Mouse (Mus musculus): ENCODE data around the gene Pbx2. TPM values are rescaled to one million over a fixed set of nuclear protein-coding genes. Genes with fewer than 3 reads are reported as not detected.
A peak's percentile ranks its signal among the peaks of the same experiment; 100 is the strongest.

The Pbx2 gene
- total and polyA plus RNA-seq, 2 experiments from 2014 or later: 7.5 to 63.1 TPM

GRCm38 (mm10) chr17:34645831-34646511 lies 54.9 kb downstream of the Pbx2 start:
- DNase-seq (ENCODE audit: low spot score) (peak; percentile 44), ATAC-seq (no peak)
- no peaks in the 10 kb centered on the region for H3K27me3 ChIP-seq (ENCODE audit: insufficient read depth, low read length)
- H3K9ac ChIP-seq (replicated peaks; ENCODE audit: low read length): no peak overlapping the region
- TF ChIP-seq CTCF (IDR thresholded peaks at IDR 0.05; ENCODE audit: low read depth): no peak
- H3K4me1 ChIP-seq (ENCODE audit: insufficient read depth, low read length): peaks cover 18% of the 10 kb centered on the region
- peak overlapping the region; percentile 89 for H3K4me2 ChIP-seq (ENCODE audit: low read depth, low read length)
- H3K4me3 ChIP-seq (ENCODE audit: low read length): no peak overlapping the region
- WGBS: 73% methylated on average over 30 of the region's 30 CpGs
- H3K36me3 ChIP-seq (ENCODE audit: insufficient read depth, low read length): peaks cover 15% of the 10 kb centered on the region
- H3K9me3 ChIP-seq (ENCODE audit: low read length): no peaks in the 10 kb centered on the region
- no peak overlapping the region for H3K27ac ChIP-seq

Other genes with a start within 250 kb of the Pbx2 start
- not detected in 2 replicates for gene Btnl2, start 236.4 kb upstream of the Pbx2 start, total RNA-seq (2014; rRNA removed)
- 0.08 TPM in 1 of 2 replicates, not detected in the other for gene Btnl2, start 236.4 kb upstream of the Pbx2 start, polyA plus RNA-seq (2015; fragmentation: Nextera tagmentation; extraction: Ambion mirVana)
- not detected in 2 replicates for gene Btnl1, start 214.1 kb upstream of the Pbx2 start, total RNA-seq (2014; rRNA removed)
- gene Btnl1, start 214.1 kb upstream of the Pbx2 start, polyA plus RNA-seq (2015; fragmentation: Nextera tagmentation; extraction: Ambion mirVana): not detected in 2 replicates
- gene BC051142, start 192.4 kb upstream of the Pbx2 start, total RNA-seq (2014; rRNA removed): 5.2 and 6.8 TPM in 2 replicates
- 4.4 and 5.0 TPM in 2 replicates for gene BC051142, start 192.4 kb upstream of the Pbx2 start, polyA plus RNA-seq (2015; fragmentation: Nextera tagmentation; extraction: Ambion mirVana)
- not detected in 2 replicates for gene Btnl4, start 113.9 kb upstream of the Pbx2 start, total RNA-seq (2014; rRNA removed)
- not detected in 2 replicates for gene Btnl4, start 113.9 kb upstream of the Pbx2 start, polyA plus RNA-seq (2015; fragmentation: Nextera tagmentation; extraction: Ambion mirVana)
- gene Btnl6, start 73.9 kb upstream of the Pbx2 start, total RNA-seq (2014; rRNA removed): not detected in 2 replicates
- 0.09 TPM in 1 of 2 replicates, not detected in the other for gene Btnl6, start 73.9 kb upstream of the Pbx2 start, polyA plus RNA-seq (2015; fragmentation: Nextera tagmentation; extraction: Ambion mirVana)
- gene Notch4, start 27.0 kb upstream of the Pbx2 start, total RNA-seq (2014; rRNA removed): 6.0 and 11.4 TPM in 2 replicates
- 5.2 and 6.1 TPM in 2 replicates for gene Notch4, start 27.0 kb upstream of the Pbx2 start, polyA plus RNA-seq (2015; fragmentation: Nextera tagmentation; extraction: Ambion mirVana)
- 3.4 and 4.8 TPM in 2 replicates for gene Gpsm3, start 1.5 kb upstream of the Pbx2 start, total RNA-seq (2014; rRNA removed)
- 4.8 and 5.4 TPM in 2 replicates for gene Gpsm3, start 1.5 kb upstream of the Pbx2 start, polyA plus RNA-seq (2015; fragmentation: Nextera tagmentation; extraction: Ambion mirVana)
- 1.8 and 2.0 TPM in 2 replicates for gene Ager, start 6.6 kb downstream of the Pbx2 start, total RNA-seq (2014; rRNA removed)
- gene Ager, start 6.6 kb downstream of the Pbx2 start, polyA plus RNA-seq (2015; fragmentation: Nextera tagmentation; extraction: Ambion mirVana): 1.7 and 2.5 TPM in 2 replicates
- gene Rnf5, start 12.4 kb downstream of the Pbx2 start, total RNA-seq (2014; rRNA removed): 61.9 and 65.3 TPM in 2 replicates
- gene Rnf5, start 12.4 kb downstream of the Pbx2 start, polyA plus RNA-seq (2015; fragmentation: Nextera tagmentation; extraction: Ambion mirVana): 223 and 233 TPM in 2 replicates
- gene Agpat1, start 13.0 kb downstream of the Pbx2 start, total RNA-seq (2014; rRNA removed): 306 and 322 TPM in 2 replicates
- 97.7 and 98.4 TPM in 2 replicates for gene Agpat1, start 13.0 kb downstream of the Pbx2 start, polyA plus RNA-seq (2015; fragmentation: Nextera tagmentation; extraction: Ambion mirVana)
- 3.5 and 5.9 TPM in 2 replicates for gene Egfl8, start 24.7 kb downstream of the Pbx2 start, total RNA-seq (2014; rRNA removed)
- 6.5 and 7.4 TPM in 2 replicates for gene Egfl8, start 24.7 kb downstream of the Pbx2 start, polyA plus RNA-seq (2015; fragmentation: Nextera tagmentation; extraction: Ambion mirVana)
- 33.6 and 42.3 TPM in 2 replicates for gene Ppt2, start 37.2 kb downstream of the Pbx2 start, total RNA-seq (2014; rRNA removed)
- 17.9 and 20.0 TPM in 2 replicates for gene Ppt2, start 37.2 kb downstream of the Pbx2 start, polyA plus RNA-seq (2015; fragmentation: Nextera tagmentation; extraction: Ambion mirVana)
- gene Prrt1, start 38.3 kb downstream of the Pbx2 start, total RNA-seq (2014; rRNA removed): 7.5 and 8.1 TPM in 2 replicates
- 7.3 and 7.9 TPM in 2 replicates for gene Prrt1, start 38.3 kb downstream of the Pbx2 start, polyA plus RNA-seq (2015; fragmentation: Nextera tagmentation; extraction: Ambion mirVana)
- gene Fkbpl, start 53.5 kb downstream of the Pbx2 start, total RNA-seq (2014; rRNA removed): 4.9 and 6.1 TPM in 2 replicates
- 10.4 and 11.8 TPM in 2 replicates for gene Fkbpl, start 53.5 kb downstream of the Pbx2 start, polyA plus RNA-seq (2015; fragmentation: Nextera tagmentation; extraction: Ambion mirVana)
- gene Atf6b, start 55.9 kb downstream of the Pbx2 start, total RNA-seq (2014; rRNA removed): 53.6 and 70.6 TPM in 2 replicates
- gene Atf6b, start 55.9 kb downstream of the Pbx2 start, polyA plus RNA-seq (2015; fragmentation: Nextera tagmentation; extraction: Ambion mirVana): 74.2 and 78.2 TPM in 2 replicates
- 3.1 and 4.0 TPM in 2 replicates for gene Tnxb, start 79.3 kb downstream of the Pbx2 start, total RNA-seq (2014; rRNA removed)
- 0.16 and 0.28 TPM in 2 replicates for gene Tnxb, start 79.3 kb downstream of the Pbx2 start, polyA plus RNA-seq (2015; fragmentation: Nextera tagmentation; extraction: Ambion mirVana)
- 1.0 and 1.9 TPM in 2 replicates for gene C4b, start 152.6 kb downstream of the Pbx2 start, total RNA-seq (2014; rRNA removed)
- gene C4b, start 152.6 kb downstream of the Pbx2 start, polyA plus RNA-seq (2015; fragmentation: Nextera tagmentation; extraction: Ambion mirVana): 0.86 and 1.1 TPM in 2 replicates
- gene Cyp21a1, start 213.3 kb downstream of the Pbx2 start, total RNA-seq (2014; rRNA removed): not detected in 2 replicates
- gene Cyp21a1, start 213.3 kb downstream of the Pbx2 start, polyA plus RNA-seq (2015; fragmentation: Nextera tagmentation; extraction: Ambion mirVana): not detected in 2 replicates
- 17.5 and 29.6 TPM in 2 replicates for gene Stk19, start 245.7 kb downstream of the Pbx2 start, total RNA-seq (2014; rRNA removed)
- 45.5 and 46.5 TPM in 2 replicates for gene Stk19, start 245.7 kb downstream of the Pbx2 start, polyA plus RNA-seq (2015; fragmentation: Nextera tagmentation; extraction: Ambion mirVana)
- 36.4 and 48.9 TPM in 2 replicates for gene Dxo, start 245.8 kb downstream of the Pbx2 start, total RNA-seq (2014; rRNA removed)
- gene Dxo, start 245.8 kb downstream of the Pbx2 start, polyA plus RNA-seq (2015; fragmentation: Nextera tagmentation; extraction: Ambion mirVana): 47.6 and 53.8 TPM in 2 replicates